Mouse (Mus musculus) R1 (cell line): ENCODE measurements at regions not wholly inside any gene's neighbourhood (a gene's known extent, or its start where the extent isn't known, plus 50 kb on each side); places are given as distances from the start of the nearest gene placed in this dataset.

Source experiments
- DNase-seq: peaks from one replicate; pipeline ENCODE4 v3.0.0-alpha.2; 2018; ENCODE audit warnings: low read depth, low spot score

- DNase-seq: no peak
Observed at GRCm38 (mm10) chr11:31783506-31784063, 88.4 kb upstream of the Cpeb4 start.

GRCm38 (mm10) chr11:31784332-31784901 lies 87.6 kb upstream of the Cpeb4 start:
- no peak for DNase-seq

GRCm38 (mm10) chr11:31785160-31785559 lies 86.9 kb upstream of the Cpeb4 start:
- no peak for DNase-seq

- no peak for DNase-seq
Observed at GRCm38 (mm10) chr11:31787376-31787775, 84.6 kb upstream of the Cpeb4 start.

GRCm38 (mm10) chr11:31787917-31788703 lies 83.9 kb upstream of the Cpeb4 start:
- DNase-seq: no peak

- DNase-seq: no peak
Observed at GRCm38 (mm10) chr11:31789967-31790366, 82.0 kb upstream of the Cpeb4 start.

GRCm38 (mm10) chr11:31791264-31791663 lies 80.7 kb upstream of the Cpeb4 start:
- no peak for DNase-seq

- DNase-seq: no peak
Observed at GRCm38 (mm10) chr11:31795084-31795483, 76.9 kb upstream of the Cpeb4 start.

GRCm38 (mm10) chr11:31796245-31796644 lies 75.8 kb upstream of the Cpeb4 start:
- no peak for DNase-seq

- DNase-seq: no peak
Observed at GRCm38 (mm10) chr11:31801575-31801974, 70.4 kb upstream of the Cpeb4 start.

- DNase-seq: peak; percentile 28
Observed at GRCm38 (mm10) chr11:31803319-31803891, 68.6 kb upstream of the Cpeb4 start.

GRCm38 (mm10) chr11:31804518-31804917 lies 67.5 kb upstream of the Cpeb4 start:
- no peak for DNase-seq

GRCm38 (mm10) chr11:31807461-31808215 lies 64.4 kb upstream of the Cpeb4 start:
- DNase-seq: no peak

- no peak for DNase-seq
Observed at GRCm38 (mm10) chr11:31808216-31808838, 63.7 kb upstream of the Cpeb4 start.

GRCm38 (mm10) chr11:31810011-31810786 lies 61.8 kb upstream of the Cpeb4 start:
- peak; percentile 14 for DNase-seq

GRCm38 (mm10) chr11:31812215-31812614 lies 59.8 kb upstream of the Cpeb4 start:
- peak; percentile 37 for DNase-seq

GRCm38 (mm10) chr11:31814616-31815015 lies 57.4 kb upstream of the Cpeb4 start:
- no peak for DNase-seq

GRCm38 (mm10) chr11:31815855-31816488 lies 56.0 kb upstream of the Cpeb4 start:
- DNase-seq: no peak

- no peak for DNase-seq
Observed at GRCm38 (mm10) chr11:31818032-31818431, 54.0 kb upstream of the Cpeb4 start.

GRCm38 (mm10) chr11:31819964-31820363 lies 52.0 kb upstream of the Cpeb4 start:
- no peak for DNase-seq
